Mouse (Mus musculus) forebrain, embryonic 14.5 days (tissue): ENCODE data around the gene Prph. TPM values are rescaled to one million over a fixed set of nuclear protein-coding genes. Genes with fewer than 3 reads are reported as not detected.
A peak's percentile ranks its signal among the peaks of the same experiment; 100 is the strongest.

Source experiments
- ATAC-seq: fragments of 200-750 bp; cut with Nextera tagmentation; 2 replicates; pipeline ENCODE4 v1.8.0; 2017; ENCODE audit warnings: mild to moderate bottlenecking, moderate library complexity
- DNase-seq: peaks from one replicate; pipeline ENCODE4 v3.0.0-alpha.2; 2015; ENCODE audit warnings: low spot score
- H3K27ac ChIP-seq: fragments of 300-500 bp; sonication (generic); 2 replicates; pipeline ENCODE4 v1.5.1; 2014; ENCODE audit warnings: low read depth, mild to moderate bottlenecking, control low read depth, low read length, moderate library complexity
- H3K27me3 ChIP-seq: fragments of 300-500 bp; sonication (generic); replicated peaks from 2 replicates; pipeline ENCODE4 v1.6.1; 2014; ENCODE audit warnings: low read length, control low read depth, mixed read lengths; ENCODE audit not compliant: control insufficient read depth, insufficient read depth
- H3K36me3 ChIP-seq: fragments of 300-500 bp; sonication (generic); 2 replicates; pipeline ENCODE4 v1.6.1; 2014; ENCODE audit warnings: low read length, control low read depth; ENCODE audit not compliant: control insufficient read depth, insufficient read depth
- H3K4me1 ChIP-seq: fragments of 300-500 bp; sonication (generic); 2 replicates; pipeline ENCODE4 v1.6.1; 2014; ENCODE audit warnings: antibody characterized with exemption, low read length, control low read depth; ENCODE audit not compliant: control insufficient read depth, insufficient read depth
- H3K4me2 ChIP-seq: fragments of 300-500 bp; sonication (generic); 2 replicates; pipeline ENCODE4 v1.6.1; 2014; ENCODE audit warnings: mild to moderate bottlenecking, control low read depth, low read length
- H3K4me3 ChIP-seq: fragments of 300-500 bp; sonication (generic); 2 replicates; pipeline ENCODE4 v1.5.1; 2014; ENCODE audit warnings: low read depth, low read length, control low read depth
- H3K9ac ChIP-seq: fragments of 300-500 bp; sonication (generic); 2 replicates; pipeline ENCODE4 v1.6.1; 2014; ENCODE audit warnings: mild to moderate bottlenecking, low read length, control low read depth, moderate library complexity
- H3K9me3 ChIP-seq: fragments of 300-500 bp; sonication (generic); replicated peaks from 2 replicates; pipeline ENCODE4 v1.6.1; 2016; ENCODE audit warnings: low read length, control low read depth, mixed read lengths; ENCODE audit not compliant: control insufficient read depth
- WGBS: fragments of 180-500 bp; shearing (Covaris S2); extraction: QIAGEN DNeasy Blood & Tissue Kit; methylation state at CpG from one replicate; pipeline ENCODE4 v1.1.7; 2014; 5-methylcytosine and 5-hydroxymethylcytosine counted together
- polyA plus RNA-seq: library from polyadenylated mRNA; unstranded; fragments of >200 nt; fragmentation: Nextera tagmentation; extraction: Ambion mirVana; gene quantifications from 2 replicates; pipeline ENCODE4 v1.2.1, GENCODE M21; 2014

Prph gene
- polyA plus RNA-seq, 1 experiment from 2014 or later, result 1.0 TPM

DNA sequence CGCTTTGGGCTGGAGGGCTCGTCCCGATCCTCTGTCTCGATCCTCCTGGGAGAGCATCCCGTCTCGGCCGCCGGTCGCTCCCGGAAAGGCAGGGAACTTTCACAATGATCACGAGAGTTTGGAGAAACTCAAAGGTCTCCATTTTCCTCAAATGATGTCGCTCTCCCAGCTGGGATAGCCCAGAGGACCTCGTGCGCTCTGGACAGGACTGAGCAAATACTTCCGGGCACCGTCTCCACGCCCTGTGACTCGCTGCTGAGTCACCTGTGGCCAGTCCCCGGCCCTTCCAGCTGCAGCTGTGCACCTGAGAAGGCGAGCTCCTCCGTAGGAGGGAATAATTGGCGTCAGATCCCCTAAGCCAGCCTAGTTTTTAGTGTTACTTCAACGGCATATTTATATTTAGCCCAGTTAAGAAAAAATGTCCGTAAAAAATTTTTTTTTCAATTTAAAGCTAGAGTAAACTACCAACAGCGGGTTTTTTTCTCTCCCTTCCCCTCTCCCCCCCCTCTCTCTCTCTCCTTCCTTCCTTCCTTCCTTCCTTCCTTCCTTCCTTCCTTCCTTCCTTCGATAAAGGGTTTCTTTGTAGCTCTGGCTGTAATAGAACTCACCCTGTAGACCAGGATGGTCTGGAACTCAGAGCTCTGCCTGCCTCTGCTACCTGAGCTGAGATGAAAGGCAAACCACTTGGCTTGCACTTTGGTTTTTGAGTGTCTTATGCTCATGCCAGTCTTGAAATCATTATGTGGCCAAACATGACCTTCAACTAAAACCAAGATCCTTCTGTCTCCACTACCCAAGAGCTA, 24.2 kb upstream of the Prph start:
- peak overlapping the region; percentile 56 for H3K9ac ChIP-seq
- no peak overlapping the region for H3K27ac ChIP-seq
- H3K4me1 ChIP-seq, result peaks cover 19% of the 10 kb centered on the region
- 18% methylated on average over 26 of the region's 26 CpGs for WGBS
- H3K4me3 ChIP-seq, result peak overlapping the region; percentile 45
- no peak for ATAC-seq
- H3K9me3 ChIP-seq, result no peaks in the 10 kb centered on the region
- H3K36me3 ChIP-seq, result peaks cover 6% of the 10 kb centered on the region; the same call in 1 of the 2 replicates
- no peaks in the 10 kb centered on the region for H3K27me3 ChIP-seq
- no peak for DNase-seq
- H3K4me2 ChIP-seq, result peak overlapping the region; percentile 73

DNA sequence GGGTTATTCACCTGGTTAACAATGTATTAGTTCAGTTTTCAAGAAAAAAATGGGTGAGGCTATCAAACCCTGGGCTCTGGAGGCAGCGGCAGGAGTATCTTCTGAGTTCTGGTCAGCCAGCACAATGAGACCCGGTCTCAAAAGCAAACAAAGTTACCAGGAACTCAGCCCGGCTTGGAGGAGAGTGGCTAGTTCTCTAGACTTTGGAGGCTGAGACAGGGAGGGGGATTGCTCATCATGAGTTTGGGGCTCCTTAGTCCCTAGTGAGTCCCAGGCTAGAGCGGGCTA, 23.6 kb upstream of the Prph start:
- Histone ChIP-seq H3K27ac (no peak overlapping the region), H3K4me2 (peak overlapping the region; percentile 73), H3K36me3 (peaks cover 10% of the 10 kb centered on the region), H3K4me3 (peak overlapping the region; percentile 45), H3K4me1 (peaks cover 19% of the 10 kb centered on the region), H3K9ac (no peak overlapping the region), H3K9me3 (no peaks in the 10 kb centered on the region), H3K27me3 (no peaks in the 10 kb centered on the region)
- DNase-seq, result no peak
- no peak for ATAC-seq
- 85% methylated on average over 4 of the region's 4 CpGs for WGBS

DNA sequence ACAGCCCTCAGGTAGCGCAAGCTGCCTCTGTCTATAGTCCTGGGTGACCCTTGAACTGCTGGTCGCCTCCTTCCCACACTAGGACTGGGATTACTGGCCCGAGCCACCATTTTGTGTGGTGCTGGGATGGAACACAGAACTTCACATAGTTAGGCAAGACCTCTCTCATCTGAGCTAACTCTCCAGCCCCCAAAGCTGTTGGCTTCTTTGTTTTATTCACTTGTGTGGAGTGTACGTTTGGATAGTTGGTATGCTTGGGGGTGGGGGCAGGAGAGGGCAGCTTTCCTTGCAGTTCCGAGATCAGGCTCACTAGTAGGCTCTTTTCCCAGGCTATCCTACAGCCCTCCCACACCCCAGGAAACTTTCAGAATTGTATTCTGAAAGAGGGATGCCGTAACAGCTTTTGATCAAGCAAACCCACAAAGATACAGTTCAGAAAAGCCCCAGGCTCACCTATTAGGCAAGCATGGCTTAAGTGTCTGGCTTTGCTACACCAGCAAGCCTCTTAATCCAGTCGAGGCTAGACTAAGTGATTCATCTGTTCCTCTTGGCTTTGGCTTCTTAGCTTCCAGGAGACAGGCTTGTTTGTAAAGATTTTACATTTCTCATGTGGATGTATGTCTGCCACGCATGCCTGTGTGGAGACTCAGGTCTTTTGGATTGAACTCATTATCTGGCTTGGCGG, 22.8 kb upstream of the Prph start:
- ATAC-seq, result no peak
- no peak for DNase-seq
- Histone ChIP-seq H3K27me3 (no peaks in the 10 kb centered on the region), H3K4me1 (peaks cover 19% of the 10 kb centered on the region), H3K27ac (no peak overlapping the region), H3K4me2 (peak overlapping the region; percentile 73), H3K36me3 (peaks cover 15% of the 10 kb centered on the region), H3K9ac (no peak overlapping the region), H3K4me3 (peak overlapping the region; percentile 5; the same call in 1 of the 2 replicates), H3K9me3 (no peaks in the 10 kb centered on the region)
- WGBS, result 65% methylated on average over 9 of the region's 9 CpGs

DNA sequence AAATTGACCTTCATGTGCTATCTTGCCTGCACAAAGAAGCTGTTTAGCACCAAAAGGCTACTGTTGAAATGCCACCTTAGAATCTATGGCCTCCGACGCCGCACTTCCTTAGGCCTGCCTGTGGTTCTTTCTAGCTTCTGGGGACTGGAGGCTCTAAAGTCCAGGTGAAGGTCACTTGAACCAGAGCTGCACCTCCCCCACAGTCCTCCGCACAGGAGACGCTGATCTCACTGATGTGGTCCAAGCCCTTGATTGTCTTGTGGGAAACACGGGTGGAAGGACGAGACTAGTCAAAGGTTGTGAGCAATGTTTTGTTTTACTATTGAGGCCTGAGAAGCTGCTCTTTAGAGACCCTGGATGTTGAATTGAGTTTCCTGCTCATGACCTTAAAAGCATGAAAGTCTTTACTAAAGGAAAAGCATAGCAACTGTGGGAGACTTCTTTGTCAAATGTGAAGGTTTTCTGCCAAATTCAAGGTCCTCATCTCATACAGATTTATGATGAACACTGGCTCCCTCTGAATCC, 22.2 kb upstream of the Prph start:
- DNase-seq (no peak), ATAC-seq (no peak)
- Histone ChIP-seq H3K27me3 (no peaks in the 10 kb centered on the region), H3K36me3 (peaks cover 15% of the 10 kb centered on the region), H3K9me3 (no peaks in the 10 kb centered on the region), H3K27ac (no peak overlapping the region), H3K9ac (no peak overlapping the region), H3K4me1 (peaks cover 19% of the 10 kb centered on the region), H3K4me3 (0 out of 2 replicates have a peak overlapping the region, but pooled peaks have one; percentile 5), H3K4me2 (peak overlapping the region; percentile 73)
- 74% methylated on average over 7 of the region's 7 CpGs for WGBS

DNA sequence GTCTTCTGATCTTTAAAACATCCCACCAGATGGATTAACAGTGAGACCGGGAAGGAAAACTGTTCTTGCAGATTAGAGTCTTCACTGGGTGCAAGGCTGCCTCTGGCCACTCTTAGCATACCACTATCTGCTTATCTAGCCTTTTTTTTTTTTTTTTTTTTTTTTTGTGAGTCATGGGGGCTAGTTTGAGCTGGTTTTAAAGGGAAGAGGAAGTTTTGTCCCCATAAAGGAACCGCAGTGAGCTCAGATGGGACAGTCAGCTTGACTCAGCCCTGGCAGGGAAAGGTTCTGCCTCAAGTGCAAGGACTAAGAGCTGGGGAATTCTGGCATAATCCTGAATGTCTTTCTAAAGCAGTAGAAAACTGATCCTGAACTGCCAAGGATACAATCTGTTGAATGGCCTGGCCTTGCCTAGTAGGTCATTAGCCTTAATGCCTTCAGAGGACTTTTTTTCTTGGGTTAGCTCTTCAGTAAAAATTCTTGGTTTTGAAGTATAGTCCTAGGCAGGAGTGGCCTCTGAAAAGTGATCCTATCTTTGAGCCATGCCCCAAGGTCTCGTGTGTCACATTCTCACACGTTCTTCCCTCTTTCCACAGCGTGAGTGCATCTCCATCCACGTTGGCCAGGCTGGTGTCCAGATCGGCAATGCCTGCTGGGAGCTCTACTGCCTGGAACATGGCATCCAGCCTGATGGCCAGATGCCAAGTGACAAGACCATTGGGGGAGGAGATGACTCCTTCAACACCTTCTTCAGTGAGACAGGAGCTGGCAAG, 21.3 kb upstream of the Prph start:
- peaks cover 19% of the 10 kb centered on the region for H3K4me1 ChIP-seq
- no peak for DNase-seq
- no peaks in the 10 kb centered on the region for H3K27me3 ChIP-seq
- H3K27ac ChIP-seq, result no peak overlapping the region
- H3K4me3 ChIP-seq, result no peak overlapping the region
- WGBS, result 90% methylated on average over 7 of the region's 7 CpGs
- no peak overlapping the region for H3K9ac ChIP-seq
- no peak for ATAC-seq
- peaks cover 18% of the 10 kb centered on the region for H3K36me3 ChIP-seq
- no peak overlapping the region for H3K4me2 ChIP-seq
- no peaks in the 10 kb centered on the region for H3K9me3 ChIP-seq

DNA sequence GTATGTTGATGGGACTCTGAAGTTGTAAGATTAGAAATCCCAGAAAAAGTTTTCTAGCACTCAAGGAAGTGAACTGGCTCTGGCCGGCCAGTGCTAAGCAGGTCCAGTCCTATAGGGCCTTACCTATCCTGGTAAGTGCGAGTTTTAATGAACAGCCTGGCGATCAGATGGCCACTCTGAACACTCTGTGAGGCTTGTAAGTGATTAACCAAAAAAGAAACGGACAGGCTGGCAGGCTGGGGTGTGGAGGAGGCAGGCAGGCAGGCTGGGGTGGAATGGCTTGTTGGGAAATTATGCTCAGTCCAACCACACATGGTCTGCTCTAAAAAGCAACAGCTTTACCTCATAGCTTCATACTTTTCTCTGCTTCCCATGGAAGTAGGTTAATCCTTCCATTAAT, 19.5 kb upstream of the Prph start:
- Histone ChIP-seq H3K4me2 (no peak overlapping the region), H3K9ac (no peak overlapping the region), H3K4me1 (peaks cover 7% of the 10 kb centered on the region), H3K9me3 (no peaks in the 10 kb centered on the region), H3K36me3 (peaks cover 18% of the 10 kb centered on the region), H3K27me3 (no peaks in the 10 kb centered on the region), H3K27ac (no peak overlapping the region), H3K4me3 (no peak overlapping the region)
- ATAC-seq (no peak), DNase-seq (no peak)
- WGBS, result 82% methylated on average over 4 of the region's 4 CpGs

DNA sequence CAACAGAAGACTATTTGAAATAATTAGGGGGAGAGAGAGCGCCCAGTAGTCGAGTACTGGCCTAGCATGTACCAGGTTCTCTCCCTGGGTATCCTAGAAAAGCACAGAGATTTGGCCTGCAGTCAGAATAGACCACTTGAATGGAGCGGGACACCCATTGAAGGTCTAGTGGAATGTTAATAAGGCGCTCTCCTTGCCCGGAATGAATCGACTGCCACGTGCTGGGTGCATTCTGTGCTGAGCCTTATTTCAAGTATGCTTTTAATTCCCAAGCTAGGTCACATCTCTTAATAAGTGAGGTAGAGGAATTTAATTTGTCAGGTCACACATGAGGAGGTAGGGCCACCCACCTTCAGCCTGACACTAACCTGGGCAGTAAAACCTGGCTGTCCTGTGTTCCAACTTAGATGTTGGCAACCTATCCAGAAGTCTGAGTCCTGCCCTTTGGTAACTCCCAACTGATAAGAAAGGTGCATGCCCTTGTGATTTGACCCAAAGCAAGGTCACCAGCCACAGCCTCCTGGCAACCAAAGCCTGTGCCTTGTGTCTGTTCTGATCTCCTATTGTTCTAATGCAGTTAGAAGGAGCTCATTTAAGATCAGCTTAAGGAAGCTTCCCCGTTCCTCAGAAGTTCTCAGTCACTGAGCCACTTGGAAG, 18.6 kb upstream of the Prph start:
- Histone ChIP-seq H3K4me3 (no peak overlapping the region), H3K4me1 (peaks cover 10% of the 10 kb centered on the region), H3K27me3 (no peaks in the 10 kb centered on the region), H3K9ac (no peak overlapping the region), H3K36me3 (peaks cover 18% of the 10 kb centered on the region), H3K4me2 (no peak overlapping the region), H3K9me3 (no peaks in the 10 kb centered on the region), H3K27ac (no peak overlapping the region)
- 77% methylated on average over 8 of the region's 8 CpGs for WGBS
- ATAC-seq, result no peak
- no peak for DNase-seq

DNA sequence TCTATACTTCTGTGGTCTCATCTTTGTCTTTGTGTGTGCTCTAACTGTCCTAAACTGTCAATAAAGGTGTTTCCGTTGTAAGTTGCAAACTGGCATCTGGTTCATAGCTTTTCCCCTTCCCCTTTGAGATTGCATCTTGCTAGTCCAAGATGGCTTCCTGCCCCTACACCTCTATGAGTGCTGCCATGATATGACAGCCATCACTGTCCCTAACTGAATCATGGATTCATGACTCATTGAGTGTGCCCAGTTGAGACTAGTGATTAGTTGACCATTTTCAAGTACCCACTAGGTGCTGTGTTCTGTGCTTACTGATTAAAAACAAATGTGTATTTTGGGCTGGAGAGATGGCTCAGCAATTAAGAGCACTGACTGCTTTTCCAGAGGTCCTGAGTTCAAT, 16.9 kb upstream of the Prph start:
- Histone ChIP-seq H3K27ac (no peak overlapping the region), H3K4me2 (no peak overlapping the region), H3K36me3 (peaks cover 18% of the 10 kb centered on the region), H3K4me1 (peaks cover 4% of the 10 kb centered on the region), H3K9me3 (no peaks in the 10 kb centered on the region), H3K9ac (no peak overlapping the region), H3K4me3 (no peak overlapping the region), H3K27me3 (no peaks in the 10 kb centered on the region)
- no peak for ATAC-seq
- 92% methylated on average over 1 of the region's 1 CpGs for WGBS
- DNase-seq, result no peak
